Mouse (Mus musculus) ovary, adult 18-20 months (tissue): Measurements from ENCODE around the gene Ncor1.
A peak's percentile ranks its signal among the peaks of the same experiment; 100 is the strongest.
"Not testable (repeated sequence)": the region's sequence is repeated elsewhere in the genome, so short reads cannot be mapped to it uniquely, and the experiment has no call there.

ENCODE experiments used
- DNase-seq: peaks from one replicate; pipeline ENCODE4 v3.0.0; 2022; ENCODE audit warnings: low spot score, mixed read lengths

The Ncor1 gene

GRCm38 (mm10) chr11:62457891-62458270, 460 bp downstream of the Ncor1 start:
- no peak for DNase-seq

- peak; percentile 88 for DNase-seq
Measured at GRCm38 (mm10) chr11:62457241-62457890, 975 bp downstream of the Ncor1 start.

- DNase-seq, result peak; percentile 21
Measured at GRCm38 (mm10) chr11:62456483-62457172, 1.7 kb downstream of the Ncor1 start.

- no peak for DNase-seq
Measured at GRCm38 (mm10) chr11:62456021-62456482, 2.3 kb downstream of the Ncor1 start.

GRCm38 (mm10) chr11:62455193-62455592, 3.1 kb downstream of the Ncor1 start:
- DNase-seq, result no peak

- no peak for DNase-seq
Measured at GRCm38 (mm10) chr11:62448971-62449370, 9.4 kb downstream of the Ncor1 start.

GRCm38 (mm10) chr11:62445799-62446198, 12.5 kb downstream of the Ncor1 start:
- DNase-seq, result no peak

GRCm38 (mm10) chr11:62440670-62441315, 17.5 kb downstream of the Ncor1 start:
- DNase-seq, result no peak

- no peak for DNase-seq
Measured at GRCm38 (mm10) chr11:62432211-62432610, 26.1 kb downstream of the Ncor1 start.

- no peak for DNase-seq
Measured at GRCm38 (mm10) chr11:62427105-62427504, 31.2 kb downstream of the Ncor1 start.

- no peak for DNase-seq
Measured at GRCm38 (mm10) chr11:62426266-62426665, 32.1 kb downstream of the Ncor1 start.

GRCm38 (mm10) chr11:62424525-62424924, 33.8 kb downstream of the Ncor1 start:
- DNase-seq, result no peak

- DNase-seq, result no peak
Measured at GRCm38 (mm10) chr11:62415026-62415425, 43.3 kb downstream of the Ncor1 start.

- DNase-seq, result no peak
Measured at GRCm38 (mm10) chr11:62409611-62410010, 48.7 kb downstream of the Ncor1 start.

GRCm38 (mm10) chr11:62408848-62409247, 49.5 kb downstream of the Ncor1 start:
- DNase-seq, result no peak

- no peak for DNase-seq
Measured at GRCm38 (mm10) chr11:62396405-62396804, 61.9 kb downstream of the Ncor1 start.

GRCm38 (mm10) chr11:62388331-62388679, 70.0 kb downstream of the Ncor1 start:
- no peak for DNase-seq

- DNase-seq, result no peak
Measured at GRCm38 (mm10) chr11:62387608-62388330, 70.6 kb downstream of the Ncor1 start.

- DNase-seq, result not testable (repeated sequence)
Measured at GRCm38 (mm10) chr11:62377202-62377851, 81.0 kb downstream of the Ncor1 start.

- no peak for DNase-seq
Measured at GRCm38 (mm10) chr11:62371776-62372175, 86.6 kb downstream of the Ncor1 start.

- no peak for DNase-seq
Measured at GRCm38 (mm10) chr11:62369924-62370323, 88.4 kb downstream of the Ncor1 start.

GRCm38 (mm10) chr11:62366879-62367278, 91.5 kb downstream of the Ncor1 start:
- no peak for DNase-seq
